Mouse (Mus musculus): ENCODE measurements around the gene Kctd3. TPM values are rescaled to one million over a fixed set of nuclear protein-coding genes. Genes with fewer than 3 reads are reported as not detected.

Kctd3 gene
- polyA plus RNA-seq, 1 experiment from 2014 or later, result 43.9 TPM

DNA sequence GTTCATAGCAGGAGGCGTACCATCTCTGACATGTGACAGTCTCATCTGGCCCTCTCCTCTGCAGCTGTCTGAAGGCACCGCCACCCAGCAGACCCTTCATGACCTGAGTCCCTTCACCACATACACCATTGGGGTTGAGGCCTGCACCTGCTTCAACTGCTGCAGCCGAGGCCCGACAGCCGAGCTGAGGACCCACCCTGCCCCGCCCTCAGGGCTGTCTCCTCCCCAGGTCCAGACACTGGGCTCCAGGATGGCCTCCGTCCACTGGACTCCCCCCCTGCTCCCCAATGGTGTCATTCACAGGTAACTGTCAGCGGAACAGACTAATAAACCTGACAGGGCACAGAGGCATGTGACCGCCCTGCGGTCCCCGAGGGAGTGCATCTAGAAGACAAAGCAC lies 60.8 kb downstream of the Kctd3 start:
- Histone ChIP-seq H3K36me3 (no peaks in the 10 kb centered on the region), H3K27ac (replicated peaks) (no peak overlapping the region), H3K4me1 (no peaks in the 10 kb centered on the region), H3K9ac (replicated peaks) (no peak overlapping the region), H3K4me2 (replicated peaks) (no peak overlapping the region), H3K9me3 (no peaks in the 10 kb centered on the region), H3K4me3 (no peak overlapping the region), H3K27me3 (no peaks in the 10 kb centered on the region)
- no peak for ATAC-seq (ENCODE audit: low FRiP score, low read depth)
- 95% methylated on average over 11 of the region's 11 CpGs for WGBS

DNA sequence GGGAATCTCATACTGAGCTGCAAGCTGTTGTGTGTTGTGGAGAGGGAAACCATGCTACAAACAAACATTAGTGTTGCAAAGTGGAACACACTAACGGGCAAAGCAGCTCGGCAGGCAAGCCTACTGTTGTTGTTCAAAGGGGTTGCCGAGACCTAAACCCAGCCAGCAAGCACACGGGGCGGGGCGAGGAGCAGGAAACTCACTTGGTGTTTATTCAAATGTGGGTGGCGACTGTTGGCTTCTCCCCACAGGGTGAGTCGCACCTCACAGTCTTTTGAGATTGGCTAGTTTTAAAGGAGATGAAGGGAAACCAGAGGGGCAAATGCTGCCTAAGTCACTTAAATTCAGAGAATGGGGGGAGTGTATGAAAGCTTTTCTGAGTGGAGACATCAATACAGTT lies 62.3 kb downstream of the Kctd3 start:
- H3K27me3 ChIP-seq, result no peaks in the 10 kb centered on the region
- no peak overlapping the region for H3K4me3 ChIP-seq
- no peaks in the 10 kb centered on the region for H3K4me1 ChIP-seq
- ATAC-seq (ENCODE audit: low FRiP score, low read depth), result no peak
- no peak overlapping the region for H3K27ac ChIP-seq (replicated peaks)
- no peak overlapping the region for H3K4me2 ChIP-seq (replicated peaks)
- no peaks in the 10 kb centered on the region for H3K9me3 ChIP-seq
- no peaks in the 10 kb centered on the region for H3K36me3 ChIP-seq
- H3K9ac ChIP-seq (replicated peaks), result no peak overlapping the region
- WGBS, result 54% methylated on average over 8 of the region's 8 CpGs

- no peaks in the 10 kb centered on the region for H3K4me1 ChIP-seq
- H3K9me3 ChIP-seq, result no peaks in the 10 kb centered on the region
- no peaks in the 10 kb centered on the region for H3K27me3 ChIP-seq
- H3K4me2 ChIP-seq (replicated peaks), result no peak overlapping the region
- 86% methylated on average over 14 of the region's 14 CpGs for WGBS
- H3K27ac ChIP-seq (replicated peaks), result no peak overlapping the region
- H3K4me3 ChIP-seq, result no peak overlapping the region
- no peak for ATAC-seq (ENCODE audit: low FRiP score, low read depth)
- no peaks in the 10 kb centered on the region for H3K36me3 ChIP-seq
- H3K9ac ChIP-seq (replicated peaks), result no peak overlapping the region
These were observed 70.3 kb downstream of the Kctd3 start for GRCm38 (mm10) chr1:188937246-188937780.
